In genomic region chr17:50469126-50469525, GRCm38 (mm10) we compare ENCODE assay signal across 17 mouse cellular contexts. TPM values are rescaled to one million over a fixed set of nuclear protein-coding genes. Genes with fewer than 3 reads are reported as not detected.
A peak's percentile ranks its signal among the peaks of the same experiment; 100 is the strongest.
DNase-seq lines count a peak whose midpoint lies in the region; ATAC-seq and TF ChIP-seq lines count a peak whose summit lies in the region.
"Had no signal": no experiment of that assay in that cellular context is flagged by ENCODE, and none has a peak within 500 bp of the region (broad histone marks: within the 10 kb centered on the region; RNA-seq: fewer than 3 reads in every experiment).

No protein-coding gene starts in this region.

- no peaks in the 10 kb centered on the region for H3K36me3 ChIP-seq in hindbrain, postnatal 0 days (ENCODE audit: insufficient read depth, low read length)
- no peaks in the 10 kb centered on the region for H3K36me3 ChIP-seq in hindbrain, embryonic 13.5 days
- H3K36me3 ChIP-seq in myocyte (ENCODE audit: control insufficient read depth, insufficient read depth) = no peaks in the 10 kb centered on the region
- H3K36me3 ChIP-seq: embryonic facial prominence, embryonic 12.5 days; embryonic facial prominence, embryonic 15.5 days; heart, embryonic 12.5 days; heart, embryonic 15.5 days; hindbrain, embryonic 10.5 days; intestine, embryonic 15.5 days had no signal

- peak; percentile 83 for DNase-seq in heart, adult 11 months
- no peak for DNase-seq in heart, adult 8-10 months (ENCODE audit: low spot score)
- peak; percentile 4 for DNase-seq in hindbrain, postnatal 0 days (ENCODE audit: low spot score)
- DNase-seq in left cerebral cortex, adult 18-20 months (ENCODE audit: low spot score in 2 of 2) = no peak
- DNase-seq: cerebellum, adult 11-12 months; cerebellum, adult 8-10 months; gastrocnemius, postnatal 10 days; gastrocnemius, postnatal 36 days; kidney, adult 11 months had no signal

- TF ChIP-seq CTCF in hindbrain, postnatal 0 days (IDR thresholded peaks at IDR 0.05; ENCODE audit: low read depth) = no peak

- peaks cover 9% of the 10 kb centered on the region; the same call in 1 of the 2 replicates for H3K4me1 ChIP-seq in hindbrain, postnatal 0 days (ENCODE audit: insufficient read depth, low read length)
- peaks cover 18% of the 10 kb centered on the region for H3K4me1 ChIP-seq in hindbrain, embryonic 13.5 days (replicated peaks)

- no peak overlapping the region for H3K9ac ChIP-seq in hindbrain, postnatal 0 days (replicated peaks; ENCODE audit: low read length)
- H3K9ac ChIP-seq in hindbrain, embryonic 13.5 days = no peak overlapping the region
- H3K9ac ChIP-seq: embryonic facial prominence, embryonic 12.5 days; embryonic facial prominence, embryonic 15.5 days; heart, embryonic 12.5 days; heart, embryonic 15.5 days; intestine, embryonic 15.5 days had no signal

- no peaks in the 10 kb centered on the region for H3K9me3 ChIP-seq in hindbrain, postnatal 0 days (ENCODE audit: low read length)
- no peaks in the 10 kb centered on the region for H3K9me3 ChIP-seq in hindbrain, embryonic 13.5 days
- H3K9me3 ChIP-seq: embryonic facial prominence, embryonic 12.5 days; embryonic facial prominence, embryonic 15.5 days; heart, embryonic 12.5 days; heart, embryonic 15.5 days; hindbrain, embryonic 10.5 days; intestine, embryonic 15.5 days had no signal

- no peak overlapping the region for H3K4me2 ChIP-seq in hindbrain, postnatal 0 days (ENCODE audit: low read depth, low read length)
- no peak overlapping the region for H3K4me2 ChIP-seq in hindbrain, embryonic 13.5 days
- H3K4me2 ChIP-seq in myocyte (ENCODE audit: low read depth) = no peak overlapping the region

- H3ac ChIP-seq in myocyte (ENCODE audit: control insufficient read depth, insufficient read length) = no peak overlapping the region

- no peak for TF ChIP-seq POLR2A in myocyte (IDR thresholded peaks at IDR 0.05; ENCODE audit: insufficient read length, low read depth)

- no peaks in the 10 kb centered on the region for H3K27me3 ChIP-seq in hindbrain, postnatal 0 days (ENCODE audit: insufficient read depth, low read length)
- no peaks in the 10 kb centered on the region for H3K27me3 ChIP-seq in hindbrain, embryonic 13.5 days
- no peaks in the 10 kb centered on the region for H3K27me3 ChIP-seq in myocyte (ENCODE audit: control insufficient read depth, insufficient read depth, insufficient read length)
- H3K27me3 ChIP-seq: embryonic facial prominence, embryonic 12.5 days; embryonic facial prominence, embryonic 15.5 days; heart, embryonic 12.5 days; heart, embryonic 15.5 days; intestine, embryonic 15.5 days had no signal

- H3K4me3 ChIP-seq in hindbrain, postnatal 0 days (ENCODE audit: low read length) = no peak overlapping the region
- H3K4me3 ChIP-seq in hindbrain, embryonic 13.5 days = no peak overlapping the region
- H3K4me3 ChIP-seq in myocyte = peak overlapping the region; percentile 30
- H3K4me3 ChIP-seq: embryonic facial prominence, embryonic 12.5 days; heart, embryonic 12.5 days; intestine, embryonic 15.5 days had no signal

- H3K79me2 ChIP-seq in myocyte (ENCODE audit: control insufficient read depth, insufficient read depth) = no peaks in the 10 kb centered on the region

- no peak for ATAC-seq in hindbrain, postnatal 0 days
- no peak for ATAC-seq in hindbrain, embryonic 13.5 days (ENCODE audit: low FRiP score)

- 32% methylated on average over 5 of the region's 5 CpGs for WGBS in hindbrain, postnatal 0 days
- WGBS in hindbrain, embryonic 13.5 days = 51% methylated on average over 5 of the region's 5 CpGs

- no peak overlapping the region for H3K27ac ChIP-seq in hindbrain, postnatal 0 days
- no peak overlapping the region for H3K27ac ChIP-seq in hindbrain, embryonic 13.5 days
- H3K27ac ChIP-seq: intestine, embryonic 15.5 days had no signal

TF ChIP-seq in myocyte, 11 proteins besides CTCF, POLR2A, EP300 and RAD21:
- TF ChIP-seq USF1 (IDR thresholded peaks at IDR 0.05; ENCODE audit: low read depth) (no peak), E2F4 (IDR thresholded peaks at IDR 0.05; ENCODE audit: insufficient read depth) (no peak), REST (IDR thresholded peaks at IDR 0.05; ENCODE audit: insufficient read depth, insufficient read length) (no peak), TCF3 (IDR thresholded peaks at IDR 0.05; ENCODE audit: insufficient read length, low read depth) (no peak)

RNA-seq across cellular contexts. Expression of gene Plcl2, which starts 40.1 kb away (rescaled TPM):
- total RNA-seq in heart, adult 8-10 months (2022) = 10 to 100 TPM in 1 of 4 experiments, 1 to 10 TPM in 3; 8.3 to 10.7 (median 9.3) TPM
- total RNA-seq in hindbrain, postnatal 0 days (2014; rRNA removed) = 41.2 and 45.1 TPM in 2 replicates
- polyA plus RNA-seq in hindbrain, postnatal 0 days (2015; fragmentation: Nextera tagmentation; extraction: Ambion mirVana) = 7.9 and 8.3 TPM in 2 replicates
- polyA plus RNA-seq in hindbrain, embryonic 13.5 days (2015; fragmentation: Nextera tagmentation; extraction: Ambion mirVana) = 7.6 and 8.4 TPM in 2 replicates
- 13.2 TPM for polyA plus RNA-seq in myocyte (2012; fragmentation: generic; extraction: Trizol)
- 10 to 100 TPM; 91.8 to 94.5 TPM for total RNA-seq in left cerebral cortex, adult 18-20 months (2021)

Comparison
In these comparisons a context has a peak if more than half of its experiments do, and no peak if none do; other contexts are left out.
1. DNase-seq: peak in heart, adult 11 months (single experiment) and hindbrain, postnatal 0 days (single experiment); none in heart, adult 8-10 months (single experiment) and left cerebral cortex, adult 18-20 months (0 of 2).